Mouse (Mus musculus) heart, postnatal 4 days (tissue): ENCODE data around the gene Gm49380. TPM values are rescaled to one million over a fixed set of nuclear protein-coding genes. Genes with fewer than 3 reads are reported as not detected.

Experiments
- DNase-seq: peaks from one replicate; pipeline ENCODE4 v3.0.0; 2021
- total RNA-seq, 2 experiments: library from RNA; stranded (reverse); gene quantifications; 2 replicates each; pipeline ENCODE4 v1.2.3; 2021

Gm49380 gene
- total RNA-seq, 2 experiments from 2014 or later: not detected

GRCm38 (mm10) chr9:44045884-44046272, 67.4 kb downstream of the Gm49380 start:
- DNase-seq: no peak

GRCm38 (mm10) chr9:44045158-44045883, 68.0 kb downstream of the Gm49380 start:
- DNase-seq: no peak

DNA sequence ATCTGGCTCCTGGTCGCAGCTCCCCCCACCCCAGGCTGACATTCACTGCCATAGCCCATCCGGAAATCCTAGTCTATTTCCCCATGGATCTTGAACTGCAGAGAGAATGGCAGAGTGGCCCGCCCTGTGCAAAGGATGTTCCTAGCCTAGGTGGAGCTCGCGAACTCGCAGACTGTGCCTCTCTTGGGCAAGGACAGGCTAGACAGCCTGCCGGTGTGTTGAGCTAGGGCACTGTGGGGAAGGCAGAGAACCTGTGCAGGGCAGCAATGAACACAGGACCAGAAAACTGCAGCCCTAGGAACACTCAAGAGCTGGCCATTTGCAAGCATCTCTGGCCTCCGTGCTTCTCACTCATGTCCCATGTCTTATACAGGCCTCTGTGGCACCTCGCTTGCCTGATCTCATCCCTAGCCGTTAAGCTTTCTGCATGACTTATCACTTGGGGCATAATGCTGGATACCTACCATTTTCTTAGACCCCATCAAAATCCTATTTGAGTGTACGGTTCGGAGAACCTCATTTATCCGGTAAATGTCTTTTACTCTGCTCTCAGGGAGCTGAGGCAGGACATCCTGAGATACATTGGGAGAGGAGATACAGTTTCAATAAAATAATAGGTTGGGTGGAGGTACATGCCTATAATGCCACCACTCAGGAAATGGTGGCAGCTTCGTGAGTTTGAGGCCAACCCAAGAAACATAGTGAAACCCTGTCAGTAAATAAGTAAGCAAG, 68.7 kb downstream of the Gm49380 start:
- DNase-seq: no peak

GRCm38 (mm10) chr9:44043708-44044425, 69.4 kb downstream of the Gm49380 start:
- DNase-seq: no peak

DNA sequence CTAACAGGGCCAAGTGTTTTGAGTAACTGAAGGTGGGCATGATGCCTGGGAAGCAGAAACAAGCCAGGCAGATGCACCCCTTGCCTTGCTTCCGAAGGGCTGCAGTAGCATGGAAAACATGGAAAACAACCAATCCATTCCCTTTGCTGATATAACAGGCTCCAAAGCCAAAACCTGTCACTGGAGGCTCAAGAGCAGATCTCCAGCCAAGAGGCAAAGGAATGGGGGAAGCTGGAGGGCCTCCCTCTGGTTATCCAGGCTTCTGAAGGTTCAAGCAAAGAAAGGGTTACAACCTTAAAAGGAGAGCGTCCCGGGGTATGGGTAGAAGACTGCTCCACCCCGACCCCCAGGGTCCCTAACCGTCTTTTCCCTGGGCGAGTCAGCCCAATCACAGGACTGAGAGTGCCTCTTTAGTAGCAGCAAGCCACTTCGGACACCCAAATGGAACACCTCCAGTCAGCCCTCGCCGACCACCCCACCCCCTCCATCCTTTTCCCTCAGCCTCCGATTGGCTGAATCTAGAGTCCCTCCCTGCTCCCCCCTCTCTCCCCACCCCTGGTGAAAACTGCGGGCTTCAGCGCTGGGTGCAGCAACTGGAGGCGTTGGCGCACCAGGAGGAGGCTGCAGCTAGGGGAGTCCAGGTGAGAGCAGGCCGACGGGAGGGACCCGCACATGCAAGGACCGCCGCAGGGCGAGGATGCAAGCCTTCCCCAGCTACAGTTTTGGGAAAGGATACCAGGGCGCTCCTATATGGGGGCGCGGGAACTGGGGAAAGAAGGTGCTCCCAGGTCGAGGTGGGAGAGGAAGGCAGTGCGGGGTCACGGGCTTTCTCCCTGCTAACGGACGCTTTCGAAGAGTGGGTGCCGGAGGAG, 70.2 kb downstream of the Gm49380 start, which contains the start of gene Thy1:
Thy1 (plus strand) TSS at position 549 of the 872 bp plus-strand sequence.
- peak; percentile 52 for DNase-seq

- DNase-seq: no peak
Observed at GRCm38 (mm10) chr9:44042396-44042680, 71.0 kb downstream of the Gm49380 start.

DNA sequence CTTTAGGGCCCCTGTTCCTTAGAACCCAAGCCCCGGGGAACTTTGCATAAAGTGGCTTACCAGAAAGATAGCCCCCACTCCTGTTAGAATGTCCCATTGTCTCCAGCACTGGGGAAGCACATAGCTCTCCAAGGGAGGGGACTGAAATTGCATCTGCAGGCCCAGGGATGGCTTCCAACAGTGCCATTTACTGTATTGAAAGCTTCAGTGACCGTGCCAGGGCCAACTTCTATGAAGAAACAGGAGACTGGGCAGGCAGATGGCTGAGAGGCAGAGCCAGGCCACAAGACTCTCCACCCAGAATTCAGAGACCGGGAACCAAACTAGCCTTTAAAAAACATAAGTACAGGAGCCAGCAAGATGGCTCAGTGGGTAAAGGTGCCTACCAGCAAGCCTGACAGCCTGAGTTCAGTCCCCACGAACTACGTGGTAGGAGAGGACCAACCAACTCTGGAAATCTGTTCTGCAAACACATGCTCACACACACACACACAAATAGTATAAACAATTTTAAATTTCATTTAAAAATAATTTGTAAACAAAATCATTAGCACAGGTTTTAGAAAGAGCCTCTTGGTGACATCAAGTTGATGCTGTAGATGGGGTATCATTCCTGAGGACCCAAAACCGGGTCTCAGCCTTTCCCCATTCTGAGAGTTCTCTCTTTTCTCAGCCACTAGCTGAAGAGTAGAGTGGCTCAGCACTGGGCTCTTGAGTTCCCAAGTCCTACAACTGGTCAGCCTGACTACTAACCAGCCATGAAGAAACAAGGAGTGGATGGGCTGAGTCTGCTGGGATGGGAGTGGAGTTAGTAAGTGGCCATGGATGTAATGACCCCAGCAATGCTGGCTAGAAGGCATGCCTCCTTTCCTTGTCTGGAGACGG, 71.5 kb downstream of the Gm49380 start:
- DNase-seq: no peak

DNA sequence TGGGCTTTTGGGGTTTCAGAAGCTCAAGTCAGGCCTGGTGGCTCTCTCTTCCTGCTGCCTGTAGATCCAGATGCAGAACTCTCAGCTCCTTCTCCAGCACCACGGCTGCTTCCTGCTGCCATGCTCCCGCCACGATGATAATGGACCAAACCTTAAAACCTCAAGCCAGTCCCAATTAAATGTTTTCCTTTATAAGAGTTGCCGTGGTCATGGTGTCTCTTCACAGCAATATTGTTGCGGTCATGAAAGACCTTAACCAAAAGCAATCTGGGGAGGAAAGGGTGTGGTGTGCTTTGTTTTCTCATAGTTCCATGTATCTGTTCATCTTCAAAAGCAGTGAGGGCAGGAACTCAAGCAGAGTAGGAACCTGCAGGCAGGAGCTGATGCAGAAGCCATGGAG, 76.2 kb downstream of the Gm49380 start:
- no peak for DNase-seq

- no peak for DNase-seq
Observed at GRCm38 (mm10) chr9:44033957-44034727, 79.2 kb downstream of the Gm49380 start.

DNA sequence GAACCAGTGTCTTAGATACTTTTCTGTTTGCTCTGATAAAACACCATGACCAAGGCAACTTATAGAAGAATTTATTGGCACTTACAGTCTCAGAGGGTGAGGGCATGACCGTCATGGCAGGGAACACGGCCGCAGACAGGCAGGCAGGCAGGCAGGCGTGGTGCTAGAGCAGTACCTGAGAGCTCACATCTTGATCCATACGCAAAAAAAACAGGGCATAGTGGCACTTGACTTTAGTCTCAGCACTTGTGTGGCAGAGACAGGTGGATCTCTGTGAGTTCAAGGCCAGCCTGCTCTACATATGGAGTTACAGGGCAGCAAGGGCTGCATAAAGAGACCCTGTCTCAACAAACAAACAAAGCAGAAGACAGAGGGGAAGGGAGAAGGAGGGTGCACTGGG, 80.0 kb downstream of the Gm49380 start:
- DNase-seq: no peak

GRCm38 (mm10) chr9:44031946-44032345, 81.4 kb downstream of the Gm49380 start:
- no peak for DNase-seq

DNA sequence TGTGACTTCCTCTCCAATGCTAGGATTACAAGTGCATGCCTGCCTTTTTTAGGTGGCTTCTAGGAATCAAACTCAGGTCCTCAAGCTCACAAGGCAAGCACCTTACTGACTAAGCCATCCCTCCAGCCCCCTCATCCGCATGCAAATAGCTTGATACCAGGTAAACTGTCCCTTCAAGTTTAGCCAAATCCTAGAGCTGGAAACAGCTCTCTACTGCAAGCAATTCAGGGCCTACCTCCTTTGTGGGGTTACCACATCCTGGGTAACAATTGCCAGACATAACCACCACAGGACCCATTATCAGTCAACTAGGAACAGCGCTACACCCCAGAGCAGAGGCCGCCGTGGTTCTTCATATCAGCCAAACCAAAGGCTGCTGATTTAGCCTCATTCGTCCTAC, 82.2 kb downstream of the Gm49380 start:
- no peak for DNase-seq

- no peak for DNase-seq
Observed at GRCm38 (mm10) chr9:44030646-44031045, 82.7 kb downstream of the Gm49380 start.

- peak; percentile 18 for DNase-seq
Observed at GRCm38 (mm10) chr9:44029580-44030236, 83.6 kb downstream of the Gm49380 start.

DNA sequence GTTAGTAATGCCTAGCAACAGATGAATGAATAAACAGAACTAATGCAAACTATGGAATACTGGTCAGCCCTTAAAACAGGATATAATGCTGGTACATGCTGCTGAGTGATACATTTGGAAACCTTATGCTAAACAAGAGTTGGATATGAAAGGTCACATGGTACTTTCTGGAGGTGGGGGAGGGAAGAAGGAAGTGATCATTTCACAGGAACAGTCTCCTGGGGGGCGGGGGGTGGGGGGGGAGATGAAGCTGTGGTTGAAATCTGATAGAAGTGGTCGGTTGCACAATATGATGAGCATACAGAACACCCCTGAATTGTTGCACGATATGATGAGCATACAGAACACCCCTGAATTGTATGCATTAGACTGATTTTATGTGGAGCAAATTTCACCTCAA, 89.2 kb downstream of the Gm49380 start:
- no peak for DNase-seq

- DNase-seq: no peak
Observed at GRCm38 (mm10) chr9:44022100-44022847, 91.0 kb downstream of the Gm49380 start.

DNA sequence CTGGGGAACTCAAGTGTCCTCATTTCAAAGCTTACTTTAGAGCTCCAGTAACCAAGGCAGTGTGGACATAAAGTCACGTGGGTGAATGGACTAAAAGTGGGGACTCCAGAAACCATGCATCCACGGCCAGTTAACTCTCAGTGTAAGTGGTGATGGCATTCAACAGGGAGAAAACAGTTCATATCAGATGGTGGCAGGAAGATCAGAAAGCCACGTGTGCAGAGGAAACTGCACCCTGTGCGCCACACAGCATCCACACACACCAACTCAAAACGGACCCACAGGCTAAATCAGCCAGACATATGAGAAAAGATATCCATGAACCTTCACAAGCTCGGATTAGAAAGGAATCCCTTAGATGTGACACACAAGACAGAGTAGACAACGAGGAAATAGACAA, 93.3 kb downstream of the Gm49380 start:
- no peak for DNase-seq

DNA sequence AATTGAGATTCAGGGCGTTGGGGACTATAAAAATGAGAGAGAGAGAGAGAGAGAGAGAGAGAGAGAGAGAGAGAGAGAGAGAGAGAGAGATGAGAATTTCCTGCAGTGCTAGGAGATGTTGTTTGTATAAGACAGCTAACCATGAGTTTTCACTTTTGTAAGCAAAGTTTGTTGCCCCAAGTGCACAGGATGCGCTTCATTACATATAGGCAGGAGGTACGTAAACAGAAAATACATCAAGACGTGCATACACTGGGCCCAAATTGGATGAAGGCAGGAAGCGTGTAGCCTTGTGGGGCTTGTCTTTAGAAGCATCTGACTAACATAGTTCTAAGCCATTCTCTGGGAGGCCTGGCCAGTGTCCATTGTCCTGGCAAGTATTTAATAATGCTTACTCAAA, 95.5 kb downstream of the Gm49380 start:
- no peak for DNase-seq
